Mouse (Mus musculus) activated CD4-positive, CD25-positive, alpha-beta regulatory T cell, adult 4 months (primary cell): ENCODE measurements around the gene Slc9a5. TPM values are rescaled to one million over a fixed set of nuclear protein-coding genes. Genes with fewer than 3 reads are reported as not detected.

Experiments
- ATAC-seq: one replicate; pipeline ENCODE4 v1.8.0; 2017
- polyA plus RNA-seq, 2 experiments: library from polyadenylated mRNA; unstranded; fragments of 100-300 nt; shearing (Covaris generic); gene quantifications; one replicate each; pipeline ENCODE4 v1.2.1; 2017

Slc9a5 gene
- under 1 TPM; 0.24 to 0.44 TPM for polyA plus RNA-seq

DNA sequence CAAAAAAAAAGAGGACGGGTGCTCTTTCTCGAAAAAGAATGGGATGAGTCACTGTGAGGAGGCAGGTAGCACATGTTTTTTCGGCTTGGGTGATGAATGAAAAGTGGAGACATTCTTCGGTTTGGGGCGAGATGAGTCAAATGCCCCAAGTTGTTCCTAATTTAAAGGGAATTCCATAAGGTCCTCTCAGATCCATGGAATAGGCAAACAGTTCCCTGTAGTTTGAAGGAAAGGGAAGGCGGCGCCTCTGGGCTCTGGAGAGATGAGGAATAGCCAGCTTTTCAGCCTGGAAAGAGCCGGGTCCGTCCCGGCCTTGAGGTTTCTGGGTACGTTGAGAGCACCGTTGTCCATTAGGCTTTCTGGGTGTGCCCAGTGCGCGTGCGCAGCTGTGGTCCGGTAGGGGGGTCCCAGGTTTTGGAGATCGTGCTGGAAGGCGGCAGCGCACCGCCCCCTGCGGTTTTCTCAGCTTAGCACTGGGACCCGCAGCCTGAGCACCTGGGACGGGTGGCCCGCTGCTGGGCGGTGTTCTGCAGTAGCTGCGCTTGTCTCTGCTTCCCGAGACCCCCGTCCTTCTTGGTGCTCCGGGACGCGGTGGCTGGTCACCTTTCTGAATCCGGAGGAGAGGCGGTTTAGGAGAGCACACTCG lies at the start of gene Slc9a5:
Gene Slc9a5, plus strand, starts transcription at position 394 of the 646 bp plus-strand sequence.
- peak; percentile 3 for ATAC-seq

DNA sequence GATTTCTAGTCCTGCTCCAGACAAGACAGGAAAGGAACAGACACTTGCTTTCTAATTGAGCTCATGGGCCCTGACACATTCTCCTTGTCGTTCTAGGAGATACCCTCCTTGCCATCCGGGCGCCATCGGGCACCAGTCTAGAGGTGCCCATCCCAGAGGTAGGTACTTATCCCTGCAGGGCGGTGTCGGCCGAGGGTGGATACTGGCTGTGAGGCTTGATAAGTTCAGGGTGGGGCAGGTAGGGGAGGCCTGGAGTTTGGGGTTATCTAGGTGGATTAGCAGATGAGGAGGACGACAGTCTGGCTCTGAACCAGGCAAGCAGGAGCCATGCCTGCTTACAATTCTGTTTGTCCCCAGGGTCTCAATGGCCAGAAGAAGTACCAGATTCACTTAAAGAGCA lies 48.7 kb upstream of the Slc9a5 start:
- ATAC-seq, result no peak

DNA sequence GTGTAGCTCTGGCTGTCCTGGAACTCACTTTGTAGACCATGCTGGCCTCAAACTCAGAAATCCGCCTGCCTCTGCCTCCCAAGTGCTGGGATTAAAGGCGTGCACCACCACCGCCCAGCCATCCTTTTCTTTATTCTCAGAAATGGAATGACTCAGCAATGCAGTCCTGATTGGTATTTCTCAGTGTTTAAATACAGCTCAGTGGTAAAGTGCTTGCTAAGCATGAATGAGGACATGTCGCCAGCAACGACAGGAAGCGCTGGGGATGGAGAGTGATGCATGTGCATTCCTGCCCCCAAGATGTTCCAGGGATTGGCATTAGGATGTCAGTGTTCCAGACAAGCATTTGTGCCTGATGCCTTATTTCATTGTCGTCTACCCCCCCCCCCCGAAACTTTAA lies 45.2 kb upstream of the Slc9a5 start:
- no peak for ATAC-seq

DNA sequence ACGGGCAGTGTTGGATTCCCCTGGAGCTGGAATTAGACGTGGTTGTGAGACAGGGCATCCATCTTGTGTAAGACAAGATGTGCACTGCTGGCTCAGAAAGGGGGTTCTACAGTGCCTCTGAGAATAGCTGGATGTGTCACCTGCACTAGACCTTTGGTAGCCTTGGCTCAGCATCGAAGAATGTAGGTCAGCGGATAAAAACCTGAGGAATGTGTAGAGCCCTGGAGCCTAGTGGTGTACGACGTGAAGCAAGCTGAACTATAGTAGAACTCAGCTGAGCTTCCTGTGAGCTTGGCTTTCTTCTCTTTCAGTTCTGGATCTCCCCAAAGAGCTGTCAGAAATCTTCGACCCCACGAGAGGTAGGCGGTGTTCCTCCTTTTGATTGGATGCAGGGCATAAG lies 44.8 kb upstream of the Slc9a5 start:
- no peak for ATAC-seq

DNA sequence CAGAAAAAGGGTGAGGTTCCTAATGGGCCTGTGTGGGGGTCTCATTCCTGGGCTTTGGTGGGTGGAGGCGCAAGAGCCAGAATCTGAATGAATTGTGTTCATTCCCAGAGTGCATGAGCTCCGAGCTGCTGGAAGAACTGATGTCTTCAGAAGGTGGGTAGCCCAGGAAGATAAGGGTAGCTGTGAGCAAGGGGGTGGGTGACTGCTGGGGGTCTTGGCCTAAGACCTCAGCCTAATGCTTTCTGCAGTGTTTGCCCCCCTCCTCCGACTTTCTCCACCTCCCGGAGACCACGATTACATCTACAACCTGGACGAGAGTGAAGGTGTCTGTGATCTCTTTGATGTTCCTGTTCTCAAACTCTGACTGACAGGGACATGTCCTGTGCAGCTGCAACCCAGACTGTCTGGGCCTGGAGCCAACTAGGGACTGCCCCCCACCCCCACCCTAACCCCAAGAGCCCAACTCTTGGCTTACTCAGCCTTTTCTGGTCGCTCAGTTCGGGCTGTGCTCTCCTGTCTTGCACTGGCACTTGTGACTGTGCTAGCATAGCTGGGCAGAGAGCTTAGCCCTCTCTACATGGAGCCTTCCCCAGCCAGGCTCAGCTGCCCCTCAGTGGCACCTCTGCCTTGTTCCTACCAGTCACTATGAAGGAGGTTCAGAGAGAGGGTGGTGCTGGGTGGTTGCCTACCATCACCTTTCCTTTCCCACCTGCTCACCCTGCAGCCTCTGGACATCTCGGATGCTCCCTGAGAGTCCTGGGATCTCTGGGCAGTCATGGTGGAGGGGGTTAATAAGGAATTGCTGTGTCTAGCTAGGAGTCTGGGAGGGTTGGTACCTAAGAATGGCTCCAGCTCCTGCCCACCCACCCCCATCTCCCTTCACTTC lies 44.1 kb upstream of the Slc9a5 start:
- peak; percentile 51 for ATAC-seq

DNA sequence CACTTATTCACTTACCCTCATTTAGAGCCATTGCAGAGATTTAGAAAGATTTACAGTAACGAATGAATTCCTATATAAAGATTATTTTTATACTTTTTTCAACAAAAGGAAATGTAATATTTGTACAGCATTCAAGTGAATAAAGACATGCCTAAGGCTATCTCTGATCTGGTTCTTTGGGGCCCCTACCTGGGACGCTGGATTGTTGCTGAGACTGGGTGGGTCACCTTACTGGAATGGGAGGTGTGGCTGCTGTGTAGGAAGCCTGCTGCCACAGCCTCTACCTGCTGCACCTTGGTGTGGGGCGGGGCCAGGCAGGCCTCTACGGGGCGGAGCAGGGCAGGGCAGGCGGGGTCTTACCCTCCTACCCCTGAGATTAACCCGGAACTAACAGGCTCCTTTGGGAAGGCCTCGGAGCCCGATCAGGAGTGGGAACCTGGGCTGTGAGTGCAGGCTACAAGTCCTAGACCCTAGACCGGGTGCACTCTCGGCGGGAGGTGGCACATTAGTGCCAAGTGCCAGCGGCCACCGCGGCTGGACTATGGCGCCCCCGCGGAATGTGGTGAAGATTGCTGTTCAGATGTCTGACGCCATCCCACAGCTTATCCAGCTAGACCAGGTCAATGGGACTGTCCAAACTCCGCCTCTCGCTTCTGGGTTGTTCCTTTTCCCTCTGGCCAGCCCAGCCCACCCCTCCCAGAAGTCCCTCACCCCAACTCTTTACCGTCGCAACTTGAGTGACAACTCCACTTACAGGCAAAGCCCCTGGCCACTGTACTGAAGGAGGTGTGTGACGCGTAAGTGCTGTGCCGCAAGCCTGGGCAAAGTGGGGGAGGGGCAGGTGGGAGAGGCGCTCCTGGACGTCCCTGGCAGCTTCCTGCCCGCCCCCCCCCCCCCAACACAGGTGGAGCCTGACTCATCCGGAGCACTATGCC lies 43.2 kb upstream of the Slc9a5 start, which contains the start of gene Elmo3:
Gene Elmo3, plus strand, starts transcription at position 391 of the 935 bp plus-strand sequence.
- ATAC-seq, result peak; percentile 59

DNA sequence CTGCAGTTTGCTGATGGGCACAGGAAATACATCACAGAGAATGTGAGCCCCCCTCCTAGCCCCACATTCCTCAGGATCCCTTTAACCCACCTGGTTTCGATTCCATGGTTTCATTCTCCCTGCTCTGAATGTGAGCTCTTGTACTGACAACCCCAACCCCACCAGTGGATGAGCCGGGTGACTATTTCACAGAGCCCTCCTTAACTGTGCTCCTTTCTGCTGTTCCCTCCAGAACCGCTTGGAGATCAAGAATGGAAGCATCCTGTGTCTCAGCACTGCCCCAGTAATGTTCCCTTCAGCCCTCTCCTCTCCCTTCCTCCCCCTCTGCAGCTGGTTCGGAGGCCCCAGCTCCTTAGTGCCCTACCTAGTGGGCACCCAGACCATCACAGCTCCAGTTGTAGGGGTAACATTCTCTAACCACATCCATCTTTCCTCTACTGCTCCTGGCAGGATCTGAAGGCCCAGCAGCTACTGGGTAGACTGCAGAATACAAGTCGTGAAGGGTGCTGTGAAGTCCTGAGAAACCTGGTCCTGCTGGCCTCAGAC lies 42.4 kb upstream of the Slc9a5 start:
- no peak for ATAC-seq

DNA sequence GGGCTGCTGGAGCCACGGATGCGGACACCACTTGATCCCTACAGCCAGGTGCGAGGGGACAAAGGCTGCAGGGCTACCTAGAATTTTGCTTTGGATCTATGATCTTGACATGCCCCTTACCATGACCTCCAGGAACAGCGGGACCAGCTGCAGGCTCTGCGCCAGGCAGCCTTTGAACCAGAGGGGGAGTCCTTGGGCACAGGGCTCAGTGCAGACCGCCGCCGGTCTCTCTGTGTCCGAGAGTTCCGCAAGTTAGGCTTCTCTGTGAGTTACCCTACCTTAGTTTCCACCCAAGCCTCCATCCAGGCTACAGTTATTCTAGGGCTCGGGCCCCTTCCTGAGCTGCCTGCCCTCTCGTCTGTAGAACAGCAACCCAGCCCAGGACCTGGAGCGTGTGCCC lies 41.0 kb upstream of the Slc9a5 start:
- no peak for ATAC-seq

DNA sequence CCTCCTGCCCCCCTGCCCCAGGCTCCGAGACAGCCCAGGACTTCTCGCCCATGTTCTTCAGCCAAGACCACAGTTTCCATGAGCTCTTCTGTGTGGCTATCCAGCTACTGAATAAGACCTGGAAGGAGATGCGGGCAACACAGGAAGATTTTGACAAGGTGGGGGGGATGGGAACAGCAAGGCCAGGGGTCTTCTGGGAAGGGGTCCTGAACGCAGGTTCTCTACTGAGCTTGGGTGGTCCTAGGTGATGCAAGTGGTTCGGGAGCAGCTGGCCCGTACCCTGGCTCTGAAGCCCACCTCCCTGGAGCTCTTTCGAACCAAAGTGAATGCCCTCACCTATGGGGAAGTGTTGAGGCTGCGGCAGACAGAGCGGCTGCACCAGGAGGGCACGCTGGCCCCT lies 40.2 kb upstream of the Slc9a5 start:
- no peak for ATAC-seq

DNA sequence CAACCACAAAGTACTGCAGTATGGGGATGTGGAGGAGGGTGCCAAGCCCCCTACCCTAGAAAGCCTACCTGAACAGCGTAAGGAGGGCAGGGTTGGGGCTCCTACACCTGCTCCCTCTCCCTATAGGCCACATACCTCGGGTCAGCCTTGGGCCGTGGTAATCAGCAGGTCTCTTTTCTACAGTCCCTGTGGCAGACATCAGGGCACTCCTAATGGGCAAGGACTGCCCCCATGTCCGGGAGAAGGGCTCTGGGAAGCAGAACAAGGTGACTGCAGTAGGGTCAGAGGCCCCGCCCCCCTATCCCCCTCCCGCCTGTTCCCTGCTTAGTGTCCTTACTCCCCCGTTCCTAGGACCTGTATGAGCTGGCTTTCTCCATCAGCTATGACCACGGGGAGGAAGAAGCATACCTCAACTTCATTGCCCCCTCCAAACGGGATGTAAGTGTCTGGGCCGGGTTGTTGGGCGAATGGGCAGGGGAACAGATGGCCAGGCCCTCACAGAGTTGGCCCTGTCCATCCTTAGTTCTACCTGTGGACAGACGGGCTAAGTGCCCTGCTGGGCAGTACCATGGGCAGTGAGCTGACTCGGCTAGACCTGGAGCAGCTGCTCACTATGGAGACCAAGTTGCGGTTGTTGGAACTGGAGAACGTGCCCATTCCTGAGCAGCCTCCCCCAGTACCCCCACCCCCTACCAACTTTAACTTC lies 39.3 kb upstream of the Slc9a5 start:
- no peak for ATAC-seq

DNA sequence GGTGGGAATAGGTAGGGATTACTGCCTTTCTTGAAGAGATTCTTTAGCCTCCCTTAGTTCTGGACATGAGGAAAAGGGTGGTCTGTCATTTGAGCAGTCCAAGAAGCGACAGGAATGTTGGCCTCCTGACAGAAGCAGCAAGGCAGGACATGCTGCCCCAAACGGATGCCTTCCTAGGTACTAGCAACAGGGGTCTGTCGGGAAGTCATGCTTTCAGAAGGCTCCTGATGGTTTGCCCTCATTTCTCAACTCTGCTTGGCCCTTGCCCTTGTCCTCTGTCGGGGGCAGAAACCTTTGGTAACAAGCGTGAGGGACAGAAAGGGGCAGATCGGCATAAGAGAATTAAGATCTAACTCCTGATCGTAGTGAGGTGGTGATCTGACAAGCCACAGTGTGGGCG lies 38.5 kb upstream of the Slc9a5 start:
- no peak for ATAC-seq

DNA sequence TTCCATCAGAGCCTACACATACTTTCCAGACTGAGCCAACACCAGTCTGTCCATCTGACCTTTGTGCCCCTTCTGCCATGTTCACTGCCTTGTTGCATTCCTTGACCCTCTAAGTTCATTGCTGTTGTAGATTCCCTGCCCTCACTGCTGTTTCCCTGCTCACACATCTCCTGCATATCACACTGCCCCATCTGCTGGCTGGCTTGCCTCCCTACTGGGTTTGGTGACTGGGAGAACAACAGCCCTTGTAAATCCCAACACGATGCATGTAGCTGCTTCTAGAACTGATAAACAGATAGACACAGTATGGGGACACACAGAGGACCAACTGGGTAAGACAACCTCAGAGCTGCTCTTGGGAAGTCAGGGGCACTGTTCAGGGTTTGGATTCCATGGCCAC lies 36.9 kb upstream of the Slc9a5 start:
- ATAC-seq, result no peak

DNA sequence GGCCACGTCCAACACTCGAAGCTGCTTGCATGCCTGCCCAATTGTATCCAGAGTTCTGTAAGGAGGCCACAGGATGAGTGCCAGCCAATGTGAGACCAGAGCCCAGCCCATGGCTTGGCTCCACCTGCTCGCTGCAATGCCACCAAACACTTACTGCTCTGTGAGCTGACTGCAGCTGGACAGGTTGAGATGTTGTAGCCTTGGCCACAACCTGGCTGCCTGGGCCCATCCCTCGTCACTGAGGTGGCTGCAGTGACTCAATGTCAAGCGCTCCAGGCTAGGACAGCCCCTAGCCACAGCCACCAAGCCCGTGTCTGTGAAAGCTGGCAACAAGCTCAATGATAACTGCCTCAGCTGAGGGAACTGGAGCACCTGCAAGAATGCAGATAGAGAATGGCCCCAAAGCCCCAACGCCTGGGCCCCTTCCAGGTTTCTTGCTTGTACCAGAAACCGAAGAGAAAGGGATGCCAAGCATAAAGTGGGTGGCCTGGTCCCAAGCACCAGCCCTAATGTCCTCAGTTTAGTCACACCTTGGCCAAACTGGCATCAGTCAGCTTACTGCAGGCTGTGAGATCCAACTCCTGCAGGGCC lies 35.7 kb upstream of the Slc9a5 start:
- no peak for ATAC-seq

DNA sequence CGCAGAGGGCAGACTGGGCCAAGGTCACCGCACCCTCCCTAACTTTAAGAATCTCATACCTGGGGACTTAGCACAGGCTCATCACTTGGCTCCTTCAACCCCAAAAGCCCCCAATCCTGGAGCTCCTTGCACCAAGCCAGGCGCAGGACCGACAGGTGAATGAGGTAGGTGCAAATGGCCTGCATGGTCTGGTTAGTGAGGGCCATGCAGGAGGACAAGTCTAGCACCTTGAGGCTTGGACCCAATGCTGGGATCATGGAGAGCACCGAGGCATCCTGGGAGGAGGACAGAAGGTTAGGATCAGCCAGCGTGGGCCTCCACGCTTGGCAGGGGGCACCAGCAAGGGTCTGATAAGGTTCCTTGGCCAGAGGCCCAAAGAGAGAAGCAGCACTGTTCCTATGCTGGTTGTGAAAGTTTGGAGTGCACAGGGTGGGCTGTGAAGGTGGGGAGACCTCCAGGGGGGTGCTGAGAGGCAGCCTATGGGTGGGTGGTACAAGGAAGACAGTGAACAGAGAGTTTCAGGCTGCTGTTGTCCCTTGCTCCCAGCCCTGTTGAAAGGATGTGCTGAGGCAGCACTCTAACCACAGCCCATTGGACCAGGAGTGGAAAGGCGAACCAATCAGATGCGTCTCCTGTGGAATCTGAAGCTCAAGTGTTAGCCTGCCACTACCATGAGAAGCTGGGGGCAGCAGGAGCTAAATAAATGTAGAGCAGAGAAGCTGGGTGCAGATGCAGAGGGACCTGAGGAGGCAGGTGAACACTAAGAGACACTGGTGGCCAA lies 34.8 kb upstream of the Slc9a5 start:
- ATAC-seq, result no peak

DNA sequence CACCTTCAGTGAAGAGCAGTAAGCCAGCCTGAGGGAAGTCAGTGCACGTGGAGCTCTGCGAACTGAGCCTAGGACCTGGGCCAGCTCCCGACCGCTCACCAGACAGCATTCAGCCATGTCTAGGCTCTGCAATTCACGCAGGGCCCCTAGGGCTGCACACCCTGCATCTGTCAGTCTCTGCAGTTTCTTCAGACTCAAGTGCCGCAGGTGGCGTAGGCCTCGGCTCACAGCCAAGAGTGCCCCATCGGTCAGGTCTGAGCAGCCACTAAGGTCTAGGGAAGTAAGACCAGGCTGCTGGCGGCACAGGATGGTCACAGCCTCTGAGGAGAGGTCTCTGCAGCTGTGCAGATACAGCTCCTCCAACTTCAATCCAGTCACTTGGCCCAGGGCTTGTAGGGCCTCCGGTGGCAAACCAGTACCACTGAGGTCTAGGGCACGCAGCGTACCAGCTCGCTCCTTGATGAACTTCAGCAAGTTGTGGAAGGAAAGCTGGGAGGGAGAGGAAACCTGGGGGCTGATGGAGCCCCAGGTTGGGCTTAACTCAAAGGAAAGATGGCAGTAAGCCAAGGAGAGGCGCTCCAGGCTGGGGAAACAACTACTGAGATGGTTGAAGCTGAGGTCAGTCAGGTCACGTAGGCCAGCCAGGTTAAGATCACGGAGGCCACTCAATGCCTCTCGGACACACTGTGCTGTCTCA lies 33.4 kb upstream of the Slc9a5 start:
- no peak for ATAC-seq

DNA sequence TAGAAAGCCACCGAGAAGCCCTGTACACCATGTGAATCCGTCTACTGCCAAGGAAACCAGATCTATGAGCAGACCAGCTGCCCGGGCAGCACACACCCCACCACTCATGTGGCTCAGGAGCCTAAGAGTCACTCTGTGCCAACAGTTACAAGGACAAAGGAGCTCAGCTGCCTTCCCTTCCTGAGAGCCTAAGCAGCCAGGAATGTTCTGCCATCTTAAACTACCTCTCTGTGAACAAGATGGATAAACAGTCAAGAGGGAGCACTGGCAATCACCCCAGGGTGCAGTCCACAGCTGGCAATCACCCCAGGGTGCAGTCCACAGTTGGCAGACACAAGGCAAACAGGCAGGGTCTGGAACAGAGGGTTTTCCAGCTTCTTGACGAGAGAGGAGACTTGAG lies 30.7 kb upstream of the Slc9a5 start:
- no peak for ATAC-seq

DNA sequence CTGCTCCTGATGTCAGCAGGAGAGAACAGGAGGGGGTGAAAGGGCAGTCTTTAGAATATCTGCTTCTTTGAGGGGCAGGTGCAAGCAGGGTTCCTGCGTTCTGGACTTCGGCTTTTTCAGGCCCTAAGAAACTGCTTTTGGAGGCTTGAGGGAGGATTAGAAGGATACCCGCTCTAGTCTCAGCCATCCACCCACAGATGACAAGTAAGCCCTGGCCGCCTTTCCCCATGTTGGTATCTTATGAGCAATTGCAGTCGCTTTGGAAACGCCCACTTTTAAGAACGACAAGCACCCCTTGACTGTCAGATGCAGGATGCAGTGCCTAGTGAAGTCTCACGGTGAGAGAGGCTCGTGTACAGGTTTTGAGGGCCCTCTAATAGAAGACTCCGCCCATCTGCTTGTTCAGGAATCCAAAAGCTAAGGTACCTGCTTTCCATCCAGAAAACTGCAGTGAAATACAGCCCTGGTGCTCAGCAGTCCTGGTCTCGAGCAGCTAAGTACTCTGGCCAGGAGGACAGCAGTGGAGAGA lies 29.9 kb upstream of the Slc9a5 start:
- no peak for ATAC-seq

DNA sequence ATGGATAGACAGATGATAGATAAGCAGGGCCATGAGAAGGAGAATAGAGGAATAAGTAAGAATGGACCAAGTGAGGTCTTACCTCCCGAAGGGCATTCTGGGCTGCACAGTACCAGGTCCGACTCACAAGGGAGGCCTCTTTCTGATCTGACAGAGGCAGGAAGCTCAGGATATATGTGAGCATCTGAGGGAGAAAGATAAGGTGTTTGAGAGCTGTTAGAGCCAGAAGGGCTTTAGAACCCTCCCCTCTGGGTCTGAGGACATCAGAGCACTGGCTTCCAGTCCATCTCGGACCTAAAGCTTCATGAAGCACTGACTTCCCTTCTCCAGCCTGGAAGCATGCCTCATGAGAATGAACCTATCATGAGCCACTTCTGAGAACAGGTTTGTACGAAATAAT lies 25.5 kb upstream of the Slc9a5 start:
- no peak for ATAC-seq

DNA sequence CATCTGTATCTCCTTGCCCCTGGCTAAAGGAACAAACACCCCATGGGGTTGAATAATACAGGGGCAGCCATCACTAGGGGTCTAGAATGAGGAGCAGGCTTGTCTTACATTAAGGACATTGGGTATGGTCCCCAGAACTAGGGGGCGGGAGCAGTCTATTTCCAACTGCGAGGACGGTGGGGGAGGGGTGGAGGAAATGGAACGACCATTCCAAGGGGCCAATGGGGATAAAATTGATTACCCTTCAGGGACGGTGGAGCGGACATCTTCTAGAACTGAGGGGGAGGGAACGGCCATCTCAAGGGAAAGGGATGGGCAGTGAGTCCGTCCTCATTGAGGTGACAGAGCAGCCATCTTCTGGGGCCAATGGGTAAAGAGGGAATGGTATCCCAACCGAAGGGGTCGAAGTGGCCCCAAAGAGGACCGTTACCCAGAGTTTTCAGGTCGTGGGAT lies 23.0 kb upstream of the Slc9a5 start:
- no peak for ATAC-seq
